Mouse (Mus musculus) kidney, adult 9 months (tissue): Measurements from ENCODE around the gene Taldo1.

Experiments used
- DNase-seq: peaks from one replicate; pipeline ENCODE4 v3.0.0; 2022

Gene Taldo1

GRCm38 (mm10) chr7:141428701-141429100, 36.7 kb downstream of the Taldo1 start:
- no peak for DNase-seq

- DNase-seq, result peak; percentile 56
Measured at GRCm38 (mm10) chr7:141429310-141429709, 37.3 kb downstream of the Taldo1 start, which contains the start of gene Cend1. Gene Cend1 (minus strand): TSS chr7:141429491.

GRCm38 (mm10) chr7:141429840-141430584, 38.0 kb downstream of the Taldo1 start:
- DNase-seq, result no peak

GRCm38 (mm10) chr7:141430585-141431240, 38.7 kb downstream of the Taldo1 start:
- DNase-seq, result no peak

GRCm38 (mm10) chr7:141431434-141432185, 39.6 kb downstream of the Taldo1 start:
- DNase-seq, result no peak

- no peak for DNase-seq
Measured at GRCm38 (mm10) chr7:141432186-141432611, 40.2 kb downstream of the Taldo1 start.

GRCm38 (mm10) chr7:141432741-141433516, 40.9 kb downstream of the Taldo1 start:
- DNase-seq, result peak; percentile 83

GRCm38 (mm10) chr7:141433517-141434400, 41.8 kb downstream of the Taldo1 start:
- DNase-seq, result no peak

GRCm38 (mm10) chr7:141434464-141434863, 42.5 kb downstream of the Taldo1 start:
- DNase-seq, result no peak

GRCm38 (mm10) chr7:141435129-141435855, 43.3 kb downstream of the Taldo1 start:
- peak; percentile 54 for DNase-seq

GRCm38 (mm10) chr7:141435856-141436522, 44.0 kb downstream of the Taldo1 start:
- DNase-seq, result peak; percentile 44

GRCm38 (mm10) chr7:141436523-141436892, 44.5 kb downstream of the Taldo1 start:
- no peak for DNase-seq

- DNase-seq, result peak; percentile 77
Measured at GRCm38 (mm10) chr7:141437178-141438120, 45.5 kb downstream of the Taldo1 start, which contains the start of gene Slc25a22. Gene Slc25a22 (minus strand): TSS chr7:141437892.

GRCm38 (mm10) chr7:141438201-141438968, 46.4 kb downstream of the Taldo1 start:
- no peak for DNase-seq

- no peak for DNase-seq
Measured at GRCm38 (mm10) chr7:141439140-141439679, 47.2 kb downstream of the Taldo1 start.

- no peak for DNase-seq
Measured at GRCm38 (mm10) chr7:141439811-141440210, 47.8 kb downstream of the Taldo1 start.

- DNase-seq, result peak; percentile 70
Measured at GRCm38 (mm10) chr7:141440613-141441012, 48.6 kb downstream of the Taldo1 start.

- DNase-seq, result no peak
Measured at GRCm38 (mm10) chr7:141441460-141441859, 49.5 kb downstream of the Taldo1 start.
